Mouse (Mus musculus): ENCODE data around the gene Adipor1. TPM values are rescaled to one million over a fixed set of nuclear protein-coding genes. Genes with fewer than 3 reads are reported as not detected.

Adipor1 gene
- polyA plus RNA-seq, 1 experiment from 2014 or later, result 87.4 TPM

GRCm38 (mm10) chr1:134414501-134415167 is 544 bp upstream of the Adipor1 start:
- Histone ChIP-seq H3K9me3 (ENCODE audit: control insufficient read depth, low read length) (no peaks in the 10 kb centered on the region), H3K4me1 (ENCODE audit: control insufficient read depth, insufficient read depth, low read length) (peaks cover 36% of the 10 kb centered on the region), H3K4me2 (ENCODE audit: low read depth, low read length) (peak overlapping the region; percentile 43), H3K36me3 (ENCODE audit: control insufficient read depth, insufficient read depth, low read length) (no peaks in the 10 kb centered on the region), H3K27ac (ENCODE audit: low read depth, low read length) (peak overlapping the region; percentile 61; the same call in 1 of the 2 replicates), H3K4me3 (ENCODE audit: low read depth, low read length) (peak overlapping the region; percentile 87), H3K27me3 (ENCODE audit: control insufficient read depth, insufficient read depth, low read length) (no peaks in the 10 kb centered on the region), H3K9ac (replicated peaks; ENCODE audit: low read depth, low read length) (peak overlapping the region; percentile 95)
- 16% methylated on average over 11 of the region's 11 CpGs for WGBS
- ATAC-seq (ENCODE audit: low read depth), result peak; percentile 32

- no peak for ATAC-seq (ENCODE audit: low read depth)
- Histone ChIP-seq H3K36me3 (ENCODE audit: control insufficient read depth, insufficient read depth, low read length) (peaks cover 6% of the 10 kb centered on the region), H3K4me1 (ENCODE audit: control insufficient read depth, insufficient read depth, low read length) (peaks cover 48% of the 10 kb centered on the region), H3K4me2 (ENCODE audit: low read depth, low read length) (no peak overlapping the region), H3K27me3 (ENCODE audit: control insufficient read depth, insufficient read depth, low read length) (no peaks in the 10 kb centered on the region), H3K27ac (ENCODE audit: low read depth, low read length) (no peak overlapping the region), H3K4me3 (ENCODE audit: low read depth, low read length) (no peak overlapping the region), H3K9me3 (ENCODE audit: control insufficient read depth, low read length) (no peaks in the 10 kb centered on the region), H3K9ac (replicated peaks; ENCODE audit: low read depth, low read length) (no peak overlapping the region)
- 79% methylated on average over 2 of the region's 2 CpGs for WGBS
Observed at GRCm38 (mm10) chr1:134418414-134418975, 3.3 kb downstream of the Adipor1 start.

GRCm38 (mm10) chr1:134419176-134419575 is 4.0 kb downstream of the Adipor1 start:
- H3K36me3 ChIP-seq (ENCODE audit: control insufficient read depth, insufficient read depth, low read length), result peaks cover 13% of the 10 kb centered on the region
- 88% methylated on average over 1 of the region's 1 CpGs for WGBS
- H3K4me1 ChIP-seq (ENCODE audit: control insufficient read depth, insufficient read depth, low read length), result peaks cover 47% of the 10 kb centered on the region
- H3K27me3 ChIP-seq (ENCODE audit: control insufficient read depth, insufficient read depth, low read length), result no peaks in the 10 kb centered on the region
- ATAC-seq (ENCODE audit: low read depth), result no peak
- H3K9me3 ChIP-seq (ENCODE audit: control insufficient read depth, low read length), result no peaks in the 10 kb centered on the region
- no peak overlapping the region for H3K4me2 ChIP-seq (ENCODE audit: low read depth, low read length)
- H3K4me3 ChIP-seq (ENCODE audit: low read depth, low read length), result no peak overlapping the region
- H3K9ac ChIP-seq (replicated peaks; ENCODE audit: low read depth, low read length), result no peak overlapping the region
- no peak overlapping the region for H3K27ac ChIP-seq (ENCODE audit: low read depth, low read length)

GRCm38 (mm10) chr1:134419751-134420458 is 4.7 kb downstream of the Adipor1 start:
- 41% methylated on average over 5 of the region's 5 CpGs for WGBS
- no peak for ATAC-seq (ENCODE audit: low read depth)
- no peak overlapping the region for H3K4me3 ChIP-seq (ENCODE audit: low read depth, low read length)
- H3K9ac ChIP-seq (replicated peaks; ENCODE audit: low read depth, low read length), result no peak overlapping the region
- no peak overlapping the region for H3K4me2 ChIP-seq (ENCODE audit: low read depth, low read length)
- peaks cover 18% of the 10 kb centered on the region for H3K36me3 ChIP-seq (ENCODE audit: control insufficient read depth, insufficient read depth, low read length)
- peaks cover 41% of the 10 kb centered on the region for H3K4me1 ChIP-seq (ENCODE audit: control insufficient read depth, insufficient read depth, low read length)
- H3K9me3 ChIP-seq (ENCODE audit: control insufficient read depth, low read length), result no peaks in the 10 kb centered on the region
- no peaks in the 10 kb centered on the region for H3K27me3 ChIP-seq (ENCODE audit: control insufficient read depth, insufficient read depth, low read length)
- 0 out of 2 replicates have a peak overlapping the region, but pooled peaks have one; percentile 22 for H3K27ac ChIP-seq (ENCODE audit: low read depth, low read length)

GRCm38 (mm10) chr1:134423911-134424310 is 8.7 kb downstream of the Adipor1 start:
- Histone ChIP-seq H3K36me3 (ENCODE audit: control insufficient read depth, insufficient read depth, low read length) (peaks cover 58% of the 10 kb centered on the region), H3K9ac (replicated peaks; ENCODE audit: low read depth, low read length) (no peak overlapping the region), H3K27ac (ENCODE audit: low read depth, low read length) (no peak overlapping the region), H3K27me3 (ENCODE audit: control insufficient read depth, insufficient read depth, low read length) (no peaks in the 10 kb centered on the region), H3K4me3 (ENCODE audit: low read depth, low read length) (no peak overlapping the region), H3K4me2 (ENCODE audit: low read depth, low read length) (no peak overlapping the region), H3K4me1 (ENCODE audit: control insufficient read depth, insufficient read depth, low read length) (peaks cover 19% of the 10 kb centered on the region), H3K9me3 (ENCODE audit: control insufficient read depth, low read length) (no peaks in the 10 kb centered on the region)
- 75% methylated on average over 10 of the region's 10 CpGs for WGBS
- no peak for ATAC-seq (ENCODE audit: low read depth)

- no peak overlapping the region for H3K4me3 ChIP-seq (ENCODE audit: low read depth, low read length)
- WGBS, result 89% methylated on average over 5 of the region's 5 CpGs
- ATAC-seq (ENCODE audit: low read depth), result no peak
- H3K9me3 ChIP-seq (ENCODE audit: control insufficient read depth, low read length), result no peaks in the 10 kb centered on the region
- H3K27ac ChIP-seq (ENCODE audit: low read depth, low read length), result no peak overlapping the region
- H3K36me3 ChIP-seq (ENCODE audit: control insufficient read depth, insufficient read depth, low read length), result peaks cover 69% of the 10 kb centered on the region
- no peaks in the 10 kb centered on the region for H3K4me1 ChIP-seq (ENCODE audit: control insufficient read depth, insufficient read depth, low read length)
- H3K27me3 ChIP-seq (ENCODE audit: control insufficient read depth, insufficient read depth, low read length), result no peaks in the 10 kb centered on the region
- no peak overlapping the region for H3K9ac ChIP-seq (replicated peaks; ENCODE audit: low read depth, low read length)
- no peak overlapping the region for H3K4me2 ChIP-seq (ENCODE audit: low read depth, low read length)
Observed at GRCm38 (mm10) chr1:134426289-134426688, 11.1 kb downstream of the Adipor1 start.

- H3K36me3 ChIP-seq (ENCODE audit: control insufficient read depth, insufficient read depth, low read length), result peaks cover 37% of the 10 kb centered on the region
- H3K27ac ChIP-seq (ENCODE audit: low read depth, low read length), result no peak overlapping the region
- H3K9ac ChIP-seq (replicated peaks; ENCODE audit: low read depth, low read length), result no peak overlapping the region
- H3K4me3 ChIP-seq (ENCODE audit: low read depth, low read length), result no peak overlapping the region
- WGBS, result 89% methylated on average over 10 of the region's 10 CpGs
- no peaks in the 10 kb centered on the region for H3K27me3 ChIP-seq (ENCODE audit: control insufficient read depth, insufficient read depth, low read length)
- no peaks in the 10 kb centered on the region for H3K4me1 ChIP-seq (ENCODE audit: control insufficient read depth, insufficient read depth, low read length)
- no peak overlapping the region for H3K4me2 ChIP-seq (ENCODE audit: low read depth, low read length)
- no peaks in the 10 kb centered on the region for H3K9me3 ChIP-seq (ENCODE audit: control insufficient read depth, low read length)
- ATAC-seq (ENCODE audit: low read depth), result no peak
Observed at GRCm38 (mm10) chr1:134433002-134433401, 17.8 kb downstream of the Adipor1 start.

GRCm38 (mm10) chr1:134433473-134433872 is 18.3 kb downstream of the Adipor1 start:
- no peaks in the 10 kb centered on the region for H3K27me3 ChIP-seq (ENCODE audit: control insufficient read depth, insufficient read depth, low read length)
- no peak overlapping the region for H3K9ac ChIP-seq (replicated peaks; ENCODE audit: low read depth, low read length)
- H3K4me3 ChIP-seq (ENCODE audit: low read depth, low read length), result no peak overlapping the region
- WGBS, result 91% methylated on average over 4 of the region's 4 CpGs
- no peak overlapping the region for H3K4me2 ChIP-seq (ENCODE audit: low read depth, low read length)
- H3K4me1 ChIP-seq (ENCODE audit: control insufficient read depth, insufficient read depth, low read length), result no peaks in the 10 kb centered on the region
- ATAC-seq (ENCODE audit: low read depth), result no peak
- H3K36me3 ChIP-seq (ENCODE audit: control insufficient read depth, insufficient read depth, low read length), result peaks cover 32% of the 10 kb centered on the region
- no peaks in the 10 kb centered on the region for H3K9me3 ChIP-seq (ENCODE audit: control insufficient read depth, low read length)
- H3K27ac ChIP-seq (ENCODE audit: low read depth, low read length), result no peak overlapping the region

- WGBS, result 36% methylated on average over 4 of the region's 4 CpGs
- Histone ChIP-seq H3K9me3 (ENCODE audit: control insufficient read depth, low read length) (no peaks in the 10 kb centered on the region), H3K36me3 (ENCODE audit: control insufficient read depth, insufficient read depth, low read length) (peaks cover 23% of the 10 kb centered on the region), H3K4me2 (ENCODE audit: low read depth, low read length) (no peak overlapping the region), H3K27ac (ENCODE audit: low read depth, low read length) (no peak overlapping the region), H3K27me3 (ENCODE audit: control insufficient read depth, insufficient read depth, low read length) (no peaks in the 10 kb centered on the region), H3K4me3 (ENCODE audit: low read depth, low read length) (no peak overlapping the region), H3K9ac (replicated peaks; ENCODE audit: low read depth, low read length) (no peak overlapping the region), H3K4me1 (ENCODE audit: control insufficient read depth, insufficient read depth, low read length) (no peaks in the 10 kb centered on the region)
- no peak for ATAC-seq (ENCODE audit: low read depth)
Observed at GRCm38 (mm10) chr1:134435414-134435813, 20.2 kb downstream of the Adipor1 start.
